21 mouse cellular contexts compared by ENCODE assay signal in the genomic region with DNA sequence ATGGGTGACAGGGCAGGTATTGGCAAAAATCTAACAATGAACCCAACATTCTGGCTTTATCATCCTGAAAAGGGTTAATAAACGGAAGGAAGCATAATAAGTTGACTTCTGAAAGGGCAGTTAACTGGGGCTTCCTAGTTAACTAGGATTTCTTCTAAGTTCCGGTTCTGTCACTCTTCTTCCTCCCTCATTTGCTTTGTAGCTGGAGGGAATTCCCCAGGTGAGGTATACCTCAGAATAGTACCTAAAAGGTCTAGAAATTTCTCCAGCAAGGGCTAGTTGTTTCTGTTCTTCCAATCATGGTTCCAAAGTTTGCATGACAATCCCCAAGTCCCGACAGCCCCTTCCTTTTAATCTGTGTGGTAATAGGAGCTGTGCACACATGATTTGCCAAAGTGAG.
DNase-seq lines count a peak whose midpoint lies in the region; ATAC-seq and TF ChIP-seq lines count a peak whose summit lies in the region.
"Had no signal": no experiment of that assay in that cellular context is flagged by ENCODE, and none has a peak within 500 bp of the region (broad histone marks: within the 10 kb centered on the region; RNA-seq: fewer than 3 reads in every experiment).

No protein-coding gene starts in this region.

- H3K36me3 ChIP-seq in spleen, adult 2 months (ENCODE audit: control insufficient read depth, insufficient read depth, low read length), result no peaks in the 10 kb centered on the region
- H3K36me3 ChIP-seq in splenic B cell, adult 2 months (ENCODE audit: control insufficient read depth, insufficient read depth, low read length, poor library complexity, severe bottlenecking), result no peaks in the 10 kb centered on the region
- peaks cover 8% of the 10 kb centered on the region; the same call in 1 of the 2 replicates for H3K36me3 ChIP-seq in midbrain, embryonic 14.5 days (ENCODE audit: control insufficient read depth, insufficient read depth, low read length)
- H3K36me3 ChIP-seq: embryonic facial prominence, embryonic 15.5 days; forebrain, embryonic 10.5 days; heart, embryonic 13.5 days had no signal

- no peak for TF ChIP-seq POLR2A in spleen, adult 2 months (IDR thresholded peaks at IDR 0.05; ENCODE audit: low read depth, low read length)

- no peaks in the 10 kb centered on the region for H3K9me3 ChIP-seq in midbrain, embryonic 14.5 days (ENCODE audit: control insufficient read depth, low read length)
- H3K9me3 ChIP-seq: embryonic facial prominence, embryonic 15.5 days; forebrain, embryonic 10.5 days; heart, embryonic 13.5 days; hindbrain, embryonic 15.5 days had no signal

- H3K4me2 ChIP-seq in midbrain, embryonic 14.5 days (ENCODE audit: low read length), result no peak overlapping the region
- H3K4me2 ChIP-seq: embryonic facial prominence, embryonic 15.5 days; heart, embryonic 13.5 days; hindbrain, embryonic 15.5 days had no signal

- ATAC-seq in activated CD4-positive, CD25-positive, alpha-beta regulatory T cell, adult 4 months, result peak; percentile 88
- no peak for ATAC-seq in midbrain, embryonic 14.5 days (ENCODE audit: low FRiP score, low TSS enrichment)
- ATAC-seq: forebrain, embryonic 14.5 days; Patski had no signal

- no peak overlapping the region for H3K4me3 ChIP-seq in spleen, adult 2 months (ENCODE audit: extremely low read depth, insufficient read depth, insufficient read length)
- no peak overlapping the region for H3K4me3 ChIP-seq in midbrain, embryonic 14.5 days (replicated peaks; ENCODE audit: low read depth, low read length)
- H3K4me3 ChIP-seq: embryonic facial prominence, embryonic 15.5 days; erythroblast, embryonic 14.5 days; forebrain, embryonic 10.5 days; heart, embryonic 13.5 days; hindbrain, embryonic 15.5 days had no signal

- H3K4me1 ChIP-seq in spleen, adult 2 months (ENCODE audit: control insufficient read depth, insufficient read depth, insufficient read length), result peaks cover 23% of the 10 kb centered on the region
- peaks cover 15% of the 10 kb centered on the region for H3K4me1 ChIP-seq in midbrain, embryonic 14.5 days (ENCODE audit: control insufficient read depth, insufficient read depth, low read length)
- H3K4me1 ChIP-seq: embryonic facial prominence, embryonic 15.5 days had no signal

- WGBS in spleen, adult 2 months, result 40% methylated on average over 3 of the region's 3 CpGs
- WGBS in midbrain, embryonic 14.5 days, result 87% methylated on average over 3 of the region's 3 CpGs

- no peak overlapping the region for H3K9ac ChIP-seq in midbrain, embryonic 14.5 days (replicated peaks; ENCODE audit: low read length)
- H3K9ac ChIP-seq: embryonic facial prominence, embryonic 15.5 days; heart, embryonic 13.5 days; hindbrain, embryonic 15.5 days had no signal

- no peak for TF ChIP-seq CTCF in spleen, adult 2 months (IDR thresholded peaks at IDR 0.05; ENCODE audit: extremely low read depth, insufficient read depth, insufficient read length, insufficient replicate concordance)

- peak in 1 of 2 experiments; percentile 17 for DNase-seq in spleen, adult 2 months (ENCODE audit: low read depth in 1 of 2, low spot score in 2 of 2)
- no peak for DNase-seq in spleen, postnatal 4 days (ENCODE audit: low spot score in 2 of 2)
- peak; percentile 26 for DNase-seq in CD4-positive helper T cell, adult 2 months (ENCODE audit: low read depth, low spot score)
- DNase-seq in splenic B cell, adult 2 months (ENCODE audit: low read depth, low spot score), result peak; percentile 70
- DNase-seq in kidney, postnatal 4 days, result no peak
- DNase-seq in midbrain, embryonic 14.5 days, result no peak
- DNase-seq: adrenal gland, adult 2 months; adrenal gland, postnatal 25 days; cerebellum, adult 18-20 months; cerebellum, postnatal 10 days; gastrocnemius, postnatal 36 days; heart, adult 11 months; heart, postnatal 36 days had no signal

- 0 out of 2 replicates have a peak overlapping the region, but pooled peaks have one; percentile 23 for H3K27ac ChIP-seq in spleen, adult 2 months (ENCODE audit: insufficient read depth, low read length)
- H3K27ac ChIP-seq in midbrain, embryonic 14.5 days (replicated peaks; ENCODE audit: low read depth, low read length), result no peak overlapping the region
- H3K27ac ChIP-seq: embryonic facial prominence, embryonic 15.5 days; forebrain, embryonic 10.5 days; heart, embryonic 13.5 days; hindbrain, embryonic 15.5 days had no signal

- no peaks in the 10 kb centered on the region for H3K27me3 ChIP-seq in spleen, adult 2 months (ENCODE audit: control insufficient read depth, insufficient read depth, low read length)
- no peaks in the 10 kb centered on the region for H3K27me3 ChIP-seq in splenic B cell, adult 2 months (ENCODE audit: control insufficient read depth, insufficient read depth, low read length, poor library complexity, severe bottlenecking)
- H3K27me3 ChIP-seq in midbrain, embryonic 14.5 days (ENCODE audit: control insufficient read depth, insufficient read depth, low read length), result no peaks in the 10 kb centered on the region
- H3K27me3 ChIP-seq: embryonic facial prominence, embryonic 15.5 days; heart, embryonic 13.5 days; hindbrain, embryonic 15.5 days; Patski had no signal

Comparison
In these comparisons a context has a peak if more than half of its experiments do, and no peak if none do; other contexts are left out.
1. DNase-seq: peak in CD4-positive helper T cell, adult 2 months (single experiment) and splenic B cell, adult 2 months (single experiment); none in spleen, postnatal 4 days (0 of 2), kidney, postnatal 4 days (0 of 2) and midbrain, embryonic 14.5 days (single experiment).